Mouse (Mus musculus) intestine, embryonic 14.5 days (tissue): ENCODE measurements at regions not wholly inside any gene's neighbourhood (a gene's known extent, or its start where the extent isn't known, plus 50 kb on each side); places are given as distances from the start of the nearest gene placed in this dataset.

Source experiments
- ATAC-seq: fragments of 200-750 bp; cut with Nextera tagmentation; replicated peaks from 2 replicates; pipeline ENCODE4 v1.8.0; 2017; ENCODE audit warnings: low read depth, moderate number of reproducible peaks, moderate TSS enrichment, moderate library complexity; ENCODE audit not compliant: low FRiP score, low TSS enrichment
- DNase-seq: peaks from one replicate; pipeline ENCODE4 v3.0.0-alpha.2; 2018; ENCODE audit warnings: low spot score
- H3K27ac ChIP-seq: fragments of 300-500 bp; sonication (generic); 2 replicates; pipeline ENCODE4 v1.5.1; 2014; ENCODE audit warnings: low read depth, mild to moderate bottlenecking, control low read depth
- H3K27me3 ChIP-seq: fragments of 300-500 bp; sonication (generic); replicated peaks from 2 replicates; pipeline ENCODE4 v1.6.1; 2014; ENCODE audit warnings: low read length, control low read depth; ENCODE audit not compliant: control insufficient read depth, insufficient read depth
- H3K36me3 ChIP-seq: fragments of 300-500 bp; sonication (generic); 2 replicates; pipeline ENCODE4 v1.6.1; 2014; ENCODE audit warnings: low read length, control low read depth; ENCODE audit not compliant: control insufficient read depth, insufficient read depth
- H3K4me1 ChIP-seq: fragments of 300-500 bp; sonication (generic); replicated peaks from 2 replicates; pipeline ENCODE4 v1.6.1; 2014; ENCODE audit warnings: low read length, control low read depth, mixed read lengths; ENCODE audit not compliant: control insufficient read depth, insufficient read depth
- H3K4me2 ChIP-seq: fragments of 300-500 bp; sonication (generic); 2 replicates; pipeline ENCODE4 v1.6.1; 2014; ENCODE audit warnings: low read length
- H3K4me3 ChIP-seq: fragments of 300-500 bp; sonication (generic); 2 replicates; pipeline ENCODE4 v1.5.1; 2014; ENCODE audit warnings: low read depth, low read length, control low read depth, mixed read lengths
- H3K9ac ChIP-seq: fragments of 300-500 bp; sonication (generic); 2 replicates; pipeline ENCODE4 v1.6.1; 2014; ENCODE audit warnings: mild to moderate bottlenecking, low read length
- H3K9me3 ChIP-seq: fragments of 300-500 bp; sonication (generic); 2 replicates; pipeline ENCODE4 v1.6.1; 2016; ENCODE audit warnings: low read length, control low read depth; ENCODE audit not compliant: control insufficient read depth
- WGBS: fragments of 180-500 bp; shearing (Covaris S2); extraction: QIAGEN DNeasy Blood & Tissue Kit; methylation state at CpG from one replicate; pipeline ENCODE4 v1.1.7; 2014; 5-methylcytosine and 5-hydroxymethylcytosine counted together

DNA sequence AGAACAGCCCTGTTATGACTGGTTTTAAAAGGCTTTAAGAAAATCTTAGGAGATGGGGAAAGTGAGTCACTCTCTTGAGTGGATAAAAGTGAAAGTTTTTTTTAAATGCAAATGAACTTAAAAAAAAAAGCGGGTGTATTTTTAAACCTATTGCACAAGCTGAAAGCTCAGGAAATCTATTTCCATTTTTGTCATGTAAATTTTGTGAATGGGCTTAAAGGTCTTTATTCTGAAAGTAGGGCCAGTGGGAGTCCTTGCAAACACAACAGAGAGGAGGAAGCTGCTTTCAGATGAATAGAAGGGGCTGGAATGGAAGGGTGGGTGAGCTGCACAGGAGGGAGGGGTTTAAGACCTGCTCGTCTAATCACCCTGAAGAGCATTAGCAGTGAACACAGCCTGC lies 62.9 kb downstream of the Fam84a start:
- WGBS, result 49% methylated on average over 2 of the region's 2 CpGs

DNA sequence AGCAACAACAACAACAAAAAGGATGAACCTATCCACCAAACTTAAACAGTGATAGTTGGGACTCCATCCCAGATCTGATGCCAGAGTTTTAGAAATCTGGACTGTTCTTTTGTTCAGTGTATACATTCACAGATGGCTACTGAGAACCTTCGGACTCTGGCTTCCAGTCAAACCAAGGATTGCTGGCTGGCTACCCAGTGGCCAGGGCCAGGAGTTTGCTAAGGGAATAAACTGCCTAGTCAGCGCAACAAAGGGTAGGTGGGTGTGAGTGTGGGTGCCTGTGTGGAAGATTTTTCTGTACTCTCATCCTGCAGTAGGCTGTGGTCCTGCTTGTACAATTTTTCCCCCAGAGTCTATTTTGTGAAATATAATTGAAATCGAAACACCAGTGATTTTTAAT lies 69.1 kb downstream of the Fam84a start:
- Histone ChIP-seq H3K27ac (no peak overlapping the region), H3K4me3 (no peak overlapping the region), H3K4me1 (no peaks in the 10 kb centered on the region), H3K9ac (no peak overlapping the region), H3K36me3 (no peaks in the 10 kb centered on the region), H3K9me3 (no peaks in the 10 kb centered on the region), H3K27me3 (no peaks in the 10 kb centered on the region), H3K4me2 (no peak overlapping the region)
- WGBS, result 80% methylated on average over 3 of the region's 3 CpGs
- no peak for ATAC-seq
- no peak for DNase-seq

More for the DNA sequence above, 62.9 kb downstream of the Fam84a start:
- Histone ChIP-seq H3K4me3 (no peak overlapping the region), H3K4me2 (no peak overlapping the region), H3K36me3 (no peaks in the 10 kb centered on the region), H3K27me3 (no peaks in the 10 kb centered on the region), H3K4me1 (no peaks in the 10 kb centered on the region), H3K27ac (no peak overlapping the region), H3K9me3 (no peaks in the 10 kb centered on the region), H3K9ac (no peak overlapping the region)
- DNase-seq (no peak), ATAC-seq (no peak)

DNA sequence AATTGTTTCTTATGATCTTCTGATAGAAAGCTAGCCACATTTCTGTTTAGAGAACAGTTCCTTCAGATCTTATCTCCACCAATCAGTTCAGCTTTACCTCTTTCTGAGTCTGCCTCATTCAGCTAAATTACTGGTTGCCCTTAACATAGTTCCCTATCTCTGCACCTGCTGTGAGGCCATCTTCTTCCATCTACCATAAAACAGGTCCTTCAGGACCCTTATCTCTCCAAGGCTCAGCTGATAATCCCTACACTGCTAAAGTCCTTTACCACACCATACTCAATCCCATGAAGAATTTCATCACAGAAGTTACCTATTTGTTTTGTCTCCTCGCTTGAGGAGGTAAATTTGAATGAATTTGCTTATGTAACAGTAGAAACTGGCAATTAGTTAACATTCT lies 72.0 kb downstream of the Fam84a start:
- Histone ChIP-seq H3K27me3 (no peaks in the 10 kb centered on the region), H3K4me3 (no peak overlapping the region), H3K9ac (no peak overlapping the region), H3K4me1 (no peaks in the 10 kb centered on the region), H3K36me3 (no peaks in the 10 kb centered on the region), H3K27ac (no peak overlapping the region), H3K4me2 (no peak overlapping the region), H3K9me3 (no peaks in the 10 kb centered on the region)
- 70% methylated on average over 1 of the region's 1 CpGs for WGBS
- DNase-seq (no peak), ATAC-seq (no peak)

DNA sequence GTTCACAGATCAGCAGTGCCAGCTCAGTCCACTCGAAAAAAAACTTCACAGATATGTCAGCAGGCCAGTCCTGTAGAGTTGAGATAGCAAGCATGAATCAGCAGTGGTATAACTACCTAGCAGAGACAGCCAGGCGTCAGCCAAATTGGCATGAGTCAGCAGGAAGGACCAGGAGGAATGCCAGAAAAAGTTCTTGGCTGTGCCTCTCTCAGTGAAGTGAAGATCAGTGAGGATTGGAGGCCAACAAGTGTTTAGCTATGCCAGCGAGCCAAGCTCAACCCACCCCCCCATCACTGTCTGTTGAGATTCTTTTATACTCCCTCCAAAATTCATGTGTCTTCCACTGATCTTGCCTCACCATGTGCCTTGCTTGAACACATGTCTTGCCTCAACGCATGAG lies 82.8 kb downstream of the Fam84a start:
- Histone ChIP-seq H3K9me3 (no peaks in the 10 kb centered on the region), H3K27ac (no peak overlapping the region), H3K9ac (no peak overlapping the region), H3K4me1 (no peaks in the 10 kb centered on the region; the same call in 1 of the 2 replicates), H3K4me2 (no peak overlapping the region), H3K27me3 (no peaks in the 10 kb centered on the region), H3K4me3 (no peak overlapping the region), H3K36me3 (no peaks in the 10 kb centered on the region)
- no peak for DNase-seq
- WGBS, result 71% methylated on average over 4 of the region's 4 CpGs
- ATAC-seq, result no peak

DNA sequence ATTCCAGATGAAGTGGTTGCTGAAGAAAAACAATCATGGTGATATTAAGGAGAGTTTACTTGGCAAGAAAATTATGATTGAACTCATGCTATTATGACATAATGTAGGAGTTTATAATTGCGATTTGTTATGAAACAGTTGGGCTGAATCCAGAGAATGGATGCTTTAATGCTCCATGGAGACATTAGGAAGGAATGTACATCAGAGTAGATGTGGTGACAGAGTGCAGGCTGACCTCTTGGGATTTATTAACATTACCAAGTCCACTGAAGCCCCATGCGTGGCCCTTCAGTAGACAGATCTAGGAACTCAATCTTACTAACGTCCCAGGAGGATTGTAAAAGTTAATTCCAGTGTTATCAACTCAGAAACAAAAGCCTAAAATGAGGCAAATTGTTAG lies 86.5 kb downstream of the Fam84a start:
- Histone ChIP-seq H3K9me3 (no peaks in the 10 kb centered on the region), H3K27ac (no peak overlapping the region)
- no peak for ATAC-seq

DNA sequence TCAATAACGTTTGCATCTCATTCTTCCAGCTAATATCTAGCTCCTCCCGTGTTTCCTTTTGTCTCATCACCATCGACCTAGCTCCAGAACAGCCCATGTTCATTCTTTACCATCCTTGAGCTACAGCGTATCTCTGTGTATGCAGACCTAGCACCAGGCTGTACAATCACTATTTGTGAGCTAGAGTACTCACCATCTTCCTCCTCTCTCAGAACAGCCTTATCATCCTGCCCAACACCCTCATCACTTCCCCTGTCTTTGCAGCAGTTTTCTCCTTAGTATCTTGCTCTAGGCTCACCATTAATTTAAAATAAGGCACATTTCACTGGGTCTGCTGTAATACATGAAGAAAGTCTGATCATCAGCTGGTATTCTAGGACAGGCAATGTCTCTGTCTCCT lies 88.6 kb downstream of the Fam84a start:
- ATAC-seq, result no peak
- no peaks in the 10 kb centered on the region for H3K9me3 ChIP-seq
- no peaks in the 10 kb centered on the region for H3K27me3 ChIP-seq

More for the DNA sequence above, 86.5 kb downstream of the Fam84a start:
- Histone ChIP-seq H3K4me1 (no peaks in the 10 kb centered on the region; the same call in 1 of the 2 replicates), H3K4me2 (no peak overlapping the region), H3K36me3 (no peaks in the 10 kb centered on the region), H3K4me3 (no peak overlapping the region), H3K27me3 (no peaks in the 10 kb centered on the region), H3K9ac (no peak overlapping the region)
- WGBS, result 37% methylated on average over 3 of the region's 3 CpGs
- DNase-seq, result no peak

DNA sequence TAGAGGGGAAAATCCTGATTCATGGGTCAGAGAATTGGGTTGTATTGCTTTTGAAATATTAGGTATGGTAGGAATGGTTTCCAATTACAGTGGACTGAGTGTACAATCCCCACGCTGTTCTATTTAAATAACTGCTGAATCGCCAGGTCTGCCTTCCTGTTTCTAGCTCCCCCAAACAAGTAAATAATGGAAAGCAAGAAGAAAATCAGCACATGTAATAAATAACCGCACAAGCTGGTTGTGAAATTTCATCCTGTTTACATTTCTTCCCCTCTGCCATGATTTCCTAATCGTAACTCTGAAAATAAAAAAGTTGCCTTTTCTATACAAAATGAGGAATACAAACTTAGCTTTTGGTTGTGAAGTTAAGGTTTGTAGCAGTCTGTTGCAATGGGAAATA lies 95.7 kb downstream of the Fam84a start:
- H3K9me3 ChIP-seq, result no peaks in the 10 kb centered on the region
- 50% methylated on average over 4 of the region's 4 CpGs for WGBS
- no peaks in the 10 kb centered on the region for H3K27me3 ChIP-seq
- H3K9ac ChIP-seq, result no peak overlapping the region
- ATAC-seq, result no peak
- H3K27ac ChIP-seq, result no peak overlapping the region
- no peaks in the 10 kb centered on the region for H3K36me3 ChIP-seq
- no peak overlapping the region for H3K4me2 ChIP-seq
- H3K4me3 ChIP-seq, result no peak overlapping the region
- DNase-seq, result no peak
- no peaks in the 10 kb centered on the region for H3K4me1 ChIP-seq

More for the DNA sequence above, 88.6 kb downstream of the Fam84a start:
- H3K4me1 ChIP-seq, result no peaks in the 10 kb centered on the region; the same call in 1 of the 2 replicates
- WGBS, result 82% methylated on average over 4 of the region's 4 CpGs
- no peak overlapping the region for H3K27ac ChIP-seq
- H3K9ac ChIP-seq, result no peak overlapping the region
- H3K4me3 ChIP-seq, result no peak overlapping the region
- no peaks in the 10 kb centered on the region for H3K36me3 ChIP-seq
- no peak overlapping the region for H3K4me2 ChIP-seq
- no peak for DNase-seq

DNA sequence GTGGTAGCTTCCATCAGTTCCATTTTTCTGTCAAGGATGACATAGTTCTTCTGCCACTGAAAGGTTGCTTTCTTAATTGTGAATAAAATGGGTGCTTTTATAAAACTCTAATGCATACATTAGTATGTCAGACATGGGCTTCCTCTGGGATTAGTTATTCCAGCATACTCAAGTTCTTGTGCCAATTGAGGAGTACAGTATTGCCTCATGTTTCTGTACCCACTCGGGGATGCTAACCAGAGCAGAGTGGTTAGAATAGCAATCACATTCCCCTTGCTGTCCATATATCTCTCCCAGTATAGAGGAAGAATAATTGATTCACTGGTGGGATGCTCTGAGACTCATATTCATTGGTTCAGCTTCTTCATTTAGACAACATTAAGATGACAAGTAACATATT lies 119.5 kb downstream of the Fam84a start:
- H3K4me1 ChIP-seq, result no peaks in the 10 kb centered on the region
- no peaks in the 10 kb centered on the region for H3K9me3 ChIP-seq
- no peaks in the 10 kb centered on the region for H3K36me3 ChIP-seq
- no peak overlapping the region for H3K27ac ChIP-seq
- no peak overlapping the region for H3K9ac ChIP-seq
- no peak overlapping the region for H3K4me2 ChIP-seq
- 76% methylated on average over 1 of the region's 1 CpGs for WGBS
- DNase-seq (no peak), ATAC-seq (no peak)
- no peak overlapping the region for H3K4me3 ChIP-seq
- H3K27me3 ChIP-seq, result no peaks in the 10 kb centered on the region

DNA sequence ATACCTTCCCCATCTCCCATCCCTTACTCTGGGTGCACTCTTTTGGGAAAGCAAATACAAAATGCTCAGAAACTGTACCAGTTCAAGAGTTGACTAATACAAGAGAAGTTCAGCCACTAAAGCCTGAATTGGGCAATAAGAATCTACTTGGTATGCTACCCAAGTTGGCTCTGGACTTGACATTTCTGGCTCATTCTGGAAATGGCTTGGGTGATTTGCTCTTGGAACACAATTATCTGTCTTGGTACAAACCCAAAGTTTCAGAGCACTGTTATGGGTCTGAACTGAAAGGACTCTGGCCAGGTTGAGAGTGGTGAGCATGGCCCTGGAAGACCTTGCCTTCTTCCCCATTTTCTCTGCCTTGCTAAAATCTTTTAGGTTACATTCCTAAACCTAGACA lies 136.6 kb downstream of the Fam84a start:
- Histone ChIP-seq H3K9ac (no peak overlapping the region), H3K27ac (no peak overlapping the region), H3K4me3 (no peak overlapping the region), H3K9me3 (no peaks in the 10 kb centered on the region), H3K4me1 (no peaks in the 10 kb centered on the region), H3K36me3 (no peaks in the 10 kb centered on the region), H3K4me2 (no peak overlapping the region), H3K27me3 (no peaks in the 10 kb centered on the region)
- ATAC-seq (no peak), DNase-seq (no peak)
